Mouse (Mus musculus) left cerebral cortex, adult 11 months (tissue): ENCODE results near the gene Memo1.
A peak's percentile ranks its signal among the peaks of the same experiment; 100 is the strongest.

ENCODE experiments used
- DNase-seq: peaks from one replicate; pipeline ENCODE4 v3.0.0; 2022; ENCODE audit warnings: low spot score

Memo1 gene

DNA sequence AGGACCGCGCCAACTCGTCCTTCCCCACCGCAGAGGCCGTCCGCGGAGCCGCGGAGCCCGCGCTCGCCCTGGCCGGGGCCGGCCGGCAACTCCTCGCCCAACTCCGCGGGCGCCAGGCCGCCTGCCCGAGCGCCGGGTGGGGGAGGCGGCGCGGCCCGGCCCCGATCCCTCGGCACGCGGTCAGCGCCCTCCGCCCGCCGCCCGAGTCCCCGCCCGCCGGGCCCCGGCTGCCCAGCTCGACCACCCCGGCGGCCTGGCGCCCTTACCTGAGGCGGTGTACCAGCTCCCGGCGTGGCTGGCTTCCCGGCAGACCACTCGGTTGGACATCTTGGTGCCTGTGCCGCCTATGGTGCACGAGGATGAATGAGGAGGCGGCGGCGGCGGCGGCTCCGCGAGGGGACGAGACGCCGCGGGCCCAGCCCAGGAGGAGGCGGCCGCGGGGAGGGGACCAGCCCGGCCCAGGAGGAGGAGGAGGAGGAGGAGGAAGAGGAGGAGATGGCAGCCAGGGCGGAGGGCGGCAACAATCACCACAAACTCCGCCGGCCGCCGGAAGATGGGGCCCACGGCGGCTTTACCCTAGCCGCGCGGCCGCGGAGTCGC, 795 bp downstream of the Memo1 start:
- DNase-seq: peak; percentile 52

- DNase-seq: no peak
Measured at GRCm38 (mm10) chr17:74293687-74294425, 1.5 kb downstream of the Memo1 start.

- DNase-seq: no peak
Measured at GRCm38 (mm10) chr17:74291640-74292361, 3.5 kb downstream of the Memo1 start.

- no peak for DNase-seq
Measured at GRCm38 (mm10) chr17:74290869-74291268, 4.5 kb downstream of the Memo1 start.

- DNase-seq: no peak
Measured at GRCm38 (mm10) chr17:74290198-74290597, 5.1 kb downstream of the Memo1 start.

- no peak for DNase-seq
Measured at GRCm38 (mm10) chr17:74288626-74289025, 6.7 kb downstream of the Memo1 start.

DNA sequence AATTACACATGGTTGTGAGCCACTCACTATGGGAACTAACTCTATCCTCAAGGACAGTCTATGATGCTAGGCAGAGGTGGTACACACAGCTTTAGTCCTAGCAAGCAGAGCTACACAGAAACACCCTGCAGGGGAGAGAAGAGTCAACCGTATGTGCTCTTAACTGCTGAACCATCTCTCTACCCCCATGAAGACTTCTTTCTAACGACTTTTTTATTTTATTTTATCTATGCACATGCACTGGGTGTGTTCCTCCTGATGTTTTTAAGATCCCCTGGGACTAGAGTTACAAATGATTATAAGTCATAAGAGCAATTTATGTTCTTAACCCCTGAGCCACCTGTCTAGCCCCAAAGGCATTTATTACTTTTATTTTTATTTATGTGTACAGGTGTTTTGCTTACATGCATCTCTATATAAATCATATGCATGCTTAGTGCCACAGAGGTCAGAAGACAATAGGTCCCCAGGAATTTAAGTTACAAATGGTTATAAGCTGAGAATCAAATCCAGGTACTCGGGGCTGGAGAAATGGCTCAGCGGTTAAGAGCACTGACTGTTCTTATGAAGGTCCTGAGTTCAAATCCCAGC, 9.1 kb downstream of the Memo1 start:
- no peak for DNase-seq

GRCm38 (mm10) chr17:74285730-74286129, 9.6 kb downstream of the Memo1 start:
- no peak for DNase-seq

DNA sequence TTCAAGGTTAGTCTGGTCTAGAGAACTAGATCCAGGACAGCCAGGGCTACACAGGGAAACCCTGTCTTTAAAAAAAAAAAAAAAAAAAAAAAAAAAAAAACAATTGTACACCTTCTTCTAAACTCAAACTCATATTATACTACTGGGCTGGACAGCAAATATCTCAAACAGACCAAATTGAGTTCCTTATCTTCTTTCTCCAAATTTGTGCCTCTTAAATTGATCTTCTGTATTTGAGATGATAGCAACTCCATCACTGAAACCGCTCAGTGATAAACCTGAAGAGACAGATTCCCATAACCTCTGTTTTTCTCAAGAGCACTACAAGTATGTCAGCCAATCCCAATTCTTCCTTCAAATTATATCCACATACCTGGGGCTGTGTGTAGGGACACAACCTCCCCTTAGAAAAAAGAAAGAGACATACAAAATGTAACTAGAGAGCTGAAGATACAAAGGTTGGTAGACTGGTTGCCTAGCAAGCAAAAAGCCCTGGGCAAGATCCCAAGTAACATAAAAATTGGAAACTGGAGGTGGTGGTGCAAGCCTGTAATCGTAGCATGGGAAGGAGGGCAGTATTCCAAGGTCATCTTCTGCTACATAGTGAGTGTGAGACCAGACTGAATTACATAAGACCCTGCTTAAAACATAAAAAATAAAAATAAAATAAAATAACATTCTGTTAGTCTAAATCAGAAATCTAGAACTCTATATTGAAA, 10.8 kb downstream of the Memo1 start:
- no peak for DNase-seq

DNA sequence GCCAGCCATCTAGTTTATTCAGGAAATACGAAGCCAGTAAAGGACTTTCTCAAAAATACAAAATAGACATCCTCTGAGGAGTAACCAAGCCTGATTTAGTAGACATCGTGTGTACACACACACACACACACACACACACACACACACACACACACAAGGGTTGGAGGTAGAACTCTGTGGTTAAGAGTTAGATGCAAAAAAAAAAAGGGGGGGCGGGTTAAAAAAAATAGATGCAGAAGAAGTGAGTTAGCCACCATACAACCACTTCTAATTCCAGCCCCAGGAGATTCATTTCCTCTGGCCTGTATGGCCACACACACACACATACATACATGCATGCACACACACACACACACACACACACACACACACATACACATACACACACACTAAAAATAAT, 13.3 kb downstream of the Memo1 start:
- DNase-seq: no peak

GRCm38 (mm10) chr17:74278966-74279869, 16.1 kb downstream of the Memo1 start:
- no peak for DNase-seq

GRCm38 (mm10) chr17:74274471-74274870, 20.9 kb downstream of the Memo1 start:
- no peak for DNase-seq

DNA sequence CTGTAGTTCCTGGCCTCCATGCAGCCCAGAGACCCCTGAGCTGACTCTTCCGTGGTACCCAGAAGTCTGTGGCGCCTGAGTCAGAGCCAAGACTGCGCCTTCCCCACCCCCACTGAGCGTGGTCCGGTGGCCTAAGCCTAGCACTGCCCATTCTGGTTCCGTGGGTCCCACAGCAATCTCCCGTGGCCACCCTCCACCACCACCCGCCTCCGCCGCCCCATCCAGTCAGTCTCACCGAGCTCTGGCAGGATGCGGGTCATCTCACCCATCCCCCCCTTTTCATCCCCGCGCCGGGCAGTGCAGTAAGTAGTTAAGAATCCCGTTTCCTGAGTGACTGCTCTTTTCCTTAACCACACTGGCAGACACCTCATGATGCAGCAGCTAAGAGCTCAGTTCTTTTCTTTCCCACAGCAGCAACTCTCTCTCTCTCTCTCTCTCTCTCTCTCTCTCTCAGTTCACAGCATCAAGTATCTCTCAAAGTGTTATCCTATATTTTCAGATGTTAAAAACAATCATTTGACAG, 22.6 kb downstream of the Memo1 start:
- DNase-seq: no peak

DNA sequence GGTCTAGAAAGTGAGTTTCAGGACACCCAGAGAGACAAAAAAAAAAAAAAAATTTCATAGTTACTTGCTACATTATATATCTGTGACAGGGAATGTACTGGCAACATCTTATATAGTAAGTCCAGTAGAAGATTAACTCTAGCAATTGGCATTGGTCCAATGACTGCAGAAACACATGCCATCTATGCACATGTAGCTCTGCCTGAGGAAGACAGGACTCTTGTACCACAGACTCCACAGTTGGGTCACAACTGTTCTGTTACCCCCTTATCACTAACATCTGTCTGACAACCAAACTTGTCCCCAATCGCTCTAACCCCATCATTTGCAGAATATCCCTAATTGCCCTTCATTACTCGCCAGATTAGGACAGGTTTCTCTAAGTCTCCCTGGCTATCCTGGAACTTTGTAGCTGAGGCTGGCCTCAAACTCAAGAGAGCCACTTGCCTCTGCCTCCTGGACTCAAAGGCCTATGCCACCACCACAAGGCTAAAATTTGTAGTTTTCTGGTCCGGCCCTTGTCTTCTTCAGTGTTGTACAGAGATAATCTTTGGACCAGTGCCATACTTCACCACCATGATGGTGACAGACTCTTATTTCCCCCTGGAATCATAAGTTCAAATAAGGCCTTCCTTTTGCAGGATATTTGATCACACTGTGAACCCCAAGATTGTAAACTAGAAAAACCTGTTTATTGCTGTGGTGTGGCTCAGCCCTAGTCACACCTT, 23.6 kb downstream of the Memo1 start:
- no peak for DNase-seq

DNA sequence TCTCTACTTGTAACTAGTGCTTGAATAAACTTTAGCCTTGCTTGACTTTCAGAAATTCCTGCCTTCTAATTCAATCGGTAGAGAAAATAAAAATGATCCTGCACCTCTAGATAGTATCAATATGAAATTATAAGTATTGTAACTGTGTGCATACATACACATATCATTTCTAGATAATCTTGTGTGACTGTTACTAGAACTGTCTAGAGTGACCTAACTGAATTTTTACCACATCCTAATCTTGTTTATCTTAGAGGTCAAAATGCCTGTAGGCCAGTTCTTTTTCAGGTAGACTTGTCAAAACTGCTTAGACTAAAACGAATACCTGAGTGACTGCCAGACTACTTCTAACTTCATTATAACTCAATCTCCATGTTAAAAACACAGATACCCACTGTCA, 25.1 kb downstream of the Memo1 start:
- no peak for DNase-seq

- no peak for DNase-seq
Measured at GRCm38 (mm10) chr17:74267415-74268180, 27.7 kb downstream of the Memo1 start.

DNA sequence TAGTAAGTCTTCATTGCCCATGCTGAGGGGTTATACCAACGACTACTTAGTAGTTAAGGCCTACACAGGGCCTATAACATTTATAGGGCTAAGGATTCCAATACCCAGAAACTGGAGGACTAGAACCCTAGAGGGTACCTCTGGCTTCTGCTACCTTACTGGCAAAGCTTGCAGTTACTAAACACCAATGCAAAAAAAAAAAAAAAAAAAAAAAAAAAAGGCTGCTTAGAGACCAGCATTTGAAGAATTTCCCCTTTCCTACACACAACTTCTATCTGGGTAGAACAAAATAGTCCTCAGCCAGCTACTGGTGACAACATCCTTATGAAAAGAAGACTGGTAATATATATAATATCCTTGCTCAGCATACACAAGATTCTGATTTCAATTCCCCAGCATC, 29.7 kb downstream of the Memo1 start:
- DNase-seq: no peak

GRCm38 (mm10) chr17:74265156-74265505, 30.2 kb downstream of the Memo1 start:
- DNase-seq: no peak

DNA sequence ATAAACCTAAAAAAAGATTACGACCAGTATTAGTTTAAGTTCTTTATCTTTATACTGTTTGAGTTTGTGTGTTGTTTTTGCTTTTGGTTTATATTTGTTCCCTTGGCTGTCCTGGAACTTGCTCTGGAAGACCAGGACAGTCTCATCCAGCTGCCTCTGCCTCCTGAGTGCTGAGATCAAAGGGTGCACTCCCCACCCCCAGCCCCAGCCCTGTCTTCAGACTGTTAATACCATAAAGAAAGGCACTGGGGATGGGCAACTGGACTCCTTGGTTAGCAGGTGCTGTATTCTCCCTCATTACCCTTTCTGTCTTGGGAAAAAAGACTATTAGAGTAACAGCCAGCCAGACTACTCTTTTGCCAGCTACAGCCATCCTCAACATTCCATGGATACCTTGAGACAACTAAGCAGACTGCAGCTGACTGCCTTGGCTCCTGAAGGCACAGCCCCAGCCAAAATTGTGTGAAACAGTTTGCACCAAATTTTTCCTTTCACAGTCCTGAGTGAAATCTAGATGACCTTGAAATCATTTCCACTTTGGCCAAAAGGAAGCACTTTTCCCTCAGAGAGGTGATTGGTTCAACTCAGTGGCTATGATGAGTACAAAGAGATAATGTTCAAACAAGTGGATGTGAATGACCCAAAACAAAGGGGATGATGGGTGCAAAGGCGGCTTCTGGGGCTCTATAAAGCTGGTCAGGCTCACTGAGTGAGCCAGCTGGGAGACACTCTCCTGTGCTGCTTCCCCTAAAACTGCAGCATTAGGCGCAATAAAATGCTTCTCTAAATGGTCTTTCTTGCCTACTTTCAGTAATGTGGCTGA, 30.8 kb downstream of the Memo1 start:
- no peak for DNase-seq
